Mouse (Mus musculus) forebrain, postnatal 0 days (tissue): ENCODE measurements around the gene Spint4. TPM values are rescaled to one million over a fixed set of nuclear protein-coding genes. Genes with fewer than 3 reads are reported as not detected.
A peak's percentile ranks its signal among the peaks of the same experiment; 100 is the strongest.

Source experiments
- ATAC-seq: fragments of 200-750 bp; cut with Nextera tagmentation; 2 replicates; pipeline ENCODE4 v1.8.0; 2017; ENCODE audit warnings: mild to moderate bottlenecking, moderate library complexity
- DNase-seq: peaks from one replicate; pipeline ENCODE4 v3.0.0-alpha.2; 2015
- H3K27ac ChIP-seq: fragments of 300-500 bp; sonication (generic); 2 replicates; pipeline ENCODE4 v1.5.1; 2014; ENCODE audit warnings: low read depth, mild to moderate bottlenecking, antibody characterized with exemption, low read length, moderate library complexity, mixed read lengths
- H3K27me3 ChIP-seq: fragments of 300-500 bp; sonication (generic); 2 replicates; pipeline ENCODE4 v1.6.1; 2014; ENCODE audit warnings: mild to moderate bottlenecking, low read length, mixed read lengths; ENCODE audit not compliant: insufficient read depth
- H3K36me3 ChIP-seq: fragments of 300-500 bp; sonication (generic); 2 replicates; pipeline ENCODE4 v1.6.1; 2014; ENCODE audit warnings: mild to moderate bottlenecking, moderate library complexity; ENCODE audit not compliant: insufficient read depth
- H3K4me1 ChIP-seq: fragments of 300-500 bp; sonication (generic); 2 replicates; pipeline ENCODE4 v1.6.1; 2014; ENCODE audit warnings: antibody characterized with exemption; ENCODE audit not compliant: insufficient read depth
- H3K4me2 ChIP-seq: fragments of 300-500 bp; sonication (generic); 2 replicates; pipeline ENCODE4 v1.6.1; 2014; ENCODE audit warnings: low read depth, mild to moderate bottlenecking, moderate library complexity
- H3K4me3 ChIP-seq: fragments of 300-500 bp; sonication (generic); 2 replicates; pipeline ENCODE4 v1.5.1; 2014; ENCODE audit warnings: low read depth, low read length, mixed read lengths
- H3K9ac ChIP-seq: fragments of 300-500 bp; sonication (generic); 2 replicates; pipeline ENCODE4 v1.6.1; 2014; ENCODE audit warnings: mild to moderate bottlenecking
- H3K9me3 ChIP-seq: fragments of 300-500 bp; sonication (generic); 2 replicates; pipeline ENCODE4 v1.6.1; 2016; ENCODE audit warnings: low read length
- CTCF ChIP-seq: sonication (generic); IDR thresholded peaks from 2 replicates; pipeline ENCODE4 v1.5.1; 2016; ENCODE audit warnings: antibody characterized with exemption, control low read depth, low read depth
- WGBS: fragments of 180-500 bp; shearing (Covaris S2); extraction: QIAGEN DNeasy Blood & Tissue Kit; methylation state at CpG from one replicate; pipeline ENCODE4 v1.1.7; 2014; 5-methylcytosine and 5-hydroxymethylcytosine counted together
- polyA plus RNA-seq: library from polyadenylated mRNA; unstranded; fragments of >200 nt; fragmentation: Nextera tagmentation; extraction: Ambion mirVana; gene quantifications from 2 replicates; pipeline ENCODE4 v1.2.1, GENCODE M21; 2015
- total RNA-seq: library from RNA; depleted of rRNA; stranded (reverse); fragments of >200 nt; gene quantifications from 2 replicates; pipeline ENCODE4 v1.2.3, GENCODE M21; 2014; rRNA removed

The Spint4 gene
- not detected in 2 replicates for total RNA-seq
- polyA plus RNA-seq: not detected in 2 replicates

DNA sequence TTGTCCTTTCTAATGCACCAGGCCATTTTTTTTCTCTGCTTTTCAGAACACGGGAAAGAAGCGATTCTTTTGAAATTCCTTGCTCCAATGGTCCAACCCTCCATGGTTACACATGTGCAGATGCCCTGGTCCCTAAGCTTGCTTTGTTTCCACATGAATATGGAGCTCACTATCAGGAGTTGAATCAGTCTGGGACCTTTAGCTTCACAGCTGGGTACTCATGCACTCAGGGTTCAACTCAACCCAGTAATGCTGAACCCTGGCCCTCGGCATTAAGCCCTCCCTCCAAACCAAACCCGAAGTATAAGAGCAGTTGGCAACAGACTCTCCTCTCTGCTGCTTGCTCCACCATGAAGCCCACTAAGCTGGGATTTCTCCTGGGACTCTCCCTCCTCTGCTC, at the start of gene Spint4:
Gene Spint4 (plus strand): TSS at position 301 of the 400 bp plus-strand sequence.
- Histone ChIP-seq H3K9ac (no peak within 1 kb of the TSS), H3K27me3 (no peaks in the 10 kb centered on the region), H3K27ac (no peak within 1 kb of the TSS), H3K4me1 (no peaks in the 10 kb centered on the region), H3K4me3 (no peak within 1 kb of the TSS), H3K36me3 (no peaks in the 10 kb centered on the region), H3K9me3 (no peaks in the 10 kb centered on the region), H3K4me2 (no peak within 1 kb of the TSS)
- no peak for TF ChIP-seq CTCF
- WGBS: 78% methylated on average over 4 of the region's 4 CpGs
- no peak for ATAC-seq
- DNase-seq: no peak

DNA sequence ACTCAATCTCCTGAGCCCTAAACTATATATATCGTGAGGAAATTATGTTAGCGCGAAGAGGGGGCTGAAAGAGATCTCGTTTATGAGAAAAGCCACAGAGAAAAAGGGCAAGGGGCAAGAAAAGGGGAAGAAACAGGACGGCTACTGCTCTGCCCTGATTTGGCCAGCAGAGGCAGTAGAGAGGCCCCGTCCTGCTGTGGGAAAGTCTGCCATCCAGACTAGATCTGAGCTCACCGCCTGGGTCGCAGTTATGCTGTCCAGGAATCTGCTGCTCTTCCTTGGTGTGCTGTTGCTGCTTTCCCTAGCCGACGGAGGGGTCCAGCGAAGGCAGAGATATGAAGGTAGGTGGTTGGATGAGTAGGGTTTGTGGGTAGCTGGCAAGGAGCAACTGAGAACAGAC, 42.4 kb upstream of the Spint4 start, which contains the start of gene Wfdc10:
Gene Wfdc10 (plus strand): TSS at position 189 of the 400 bp plus-strand sequence.
- 20% methylated on average over 11 of the region's 11 CpGs for WGBS

DNA sequence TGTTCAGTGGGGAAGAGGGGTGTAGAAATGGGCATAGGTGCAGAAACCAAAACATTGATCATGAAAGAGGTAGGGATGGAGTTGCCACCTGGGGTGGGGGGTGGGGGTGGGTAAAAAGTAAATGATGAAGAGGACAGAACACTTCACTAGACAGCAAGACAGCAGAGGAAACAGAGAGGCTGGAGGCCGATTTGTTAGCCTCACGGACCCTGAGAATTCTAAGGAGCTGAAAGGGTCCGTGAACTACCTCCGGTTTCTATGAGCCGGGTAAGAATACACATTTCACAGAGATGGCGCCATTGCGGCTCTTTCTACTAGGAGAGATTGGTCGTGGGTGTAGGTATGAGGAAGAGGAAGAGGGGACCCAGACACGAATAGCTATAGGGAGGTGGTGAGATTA, 41.8 kb upstream of the Spint4 start, which contains the start of gene Wfdc9:
Gene Wfdc9 (minus strand): TSS at position 101 of the 400 bp plus-strand sequence.
- Histone ChIP-seq H3K36me3 (no peaks in the 10 kb centered on the region), H3K4me2 (no peak within 1 kb of the TSS), H3K9ac (no peak within 1 kb of the TSS), H3K9me3 (no peaks in the 10 kb centered on the region), H3K4me1 (no peaks in the 10 kb centered on the region), H3K27me3 (no peaks in the 10 kb centered on the region), H3K27ac (no peak within 1 kb of the TSS), H3K4me3 (no peak within 1 kb of the TSS)
- DNase-seq: no peak
- 79% methylated on average over 9 of the region's 9 CpGs for WGBS
- TF ChIP-seq CTCF: no peak
- no peak for ATAC-seq

More for the DNA sequence above, 42.4 kb upstream of the Spint4 start, which contains the start of gene Wfdc10:
- Histone ChIP-seq H3K4me2 (no peak within 1 kb of the TSS), H3K4me3 (no peak within 1 kb of the TSS), H3K9me3 (no peaks in the 10 kb centered on the region), H3K4me1 (no peaks in the 10 kb centered on the region), H3K27ac (no peak within 1 kb of the TSS), H3K9ac (no peak within 1 kb of the TSS), H3K27me3 (no peaks in the 10 kb centered on the region), H3K36me3 (no peaks in the 10 kb centered on the region)
- TF ChIP-seq CTCF: peak; percentile 77
- no peak for ATAC-seq
- DNase-seq: peak; percentile 42

DNA sequence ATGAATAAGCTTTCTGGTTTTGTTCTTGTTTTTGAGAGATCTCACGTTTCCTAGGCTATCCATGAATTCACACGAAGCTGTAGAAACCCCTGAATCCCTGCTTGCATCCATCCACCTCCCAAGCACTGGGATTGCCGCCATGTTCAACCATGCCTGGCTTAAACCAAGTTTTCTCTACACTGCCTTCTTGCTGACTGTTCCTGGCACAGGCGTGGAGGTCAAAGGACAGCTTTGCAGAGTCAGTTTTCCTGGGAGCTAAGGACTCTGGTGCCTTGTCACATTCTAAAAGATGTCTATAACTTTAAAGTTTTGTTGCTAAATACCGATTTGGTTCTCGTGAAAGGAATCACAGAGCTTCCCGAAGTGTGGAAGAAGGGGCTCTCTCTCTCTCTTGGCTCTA, 33.5 kb upstream of the Spint4 start:
- H3K27me3 ChIP-seq: no peaks in the 10 kb centered on the region
- H3K9me3 ChIP-seq: no peaks in the 10 kb centered on the region
- no peak overlapping the region for H3K9ac ChIP-seq
- no peaks in the 10 kb centered on the region for H3K4me1 ChIP-seq
- no peak overlapping the region for H3K4me3 ChIP-seq
- no peak for ATAC-seq
- TF ChIP-seq CTCF: no peak
- no peak overlapping the region for H3K27ac ChIP-seq
- no peaks in the 10 kb centered on the region for H3K36me3 ChIP-seq
- WGBS: 82% methylated on average over 7 of the region's 7 CpGs
- no peak for DNase-seq
- H3K4me2 ChIP-seq: no peak overlapping the region

DNA sequence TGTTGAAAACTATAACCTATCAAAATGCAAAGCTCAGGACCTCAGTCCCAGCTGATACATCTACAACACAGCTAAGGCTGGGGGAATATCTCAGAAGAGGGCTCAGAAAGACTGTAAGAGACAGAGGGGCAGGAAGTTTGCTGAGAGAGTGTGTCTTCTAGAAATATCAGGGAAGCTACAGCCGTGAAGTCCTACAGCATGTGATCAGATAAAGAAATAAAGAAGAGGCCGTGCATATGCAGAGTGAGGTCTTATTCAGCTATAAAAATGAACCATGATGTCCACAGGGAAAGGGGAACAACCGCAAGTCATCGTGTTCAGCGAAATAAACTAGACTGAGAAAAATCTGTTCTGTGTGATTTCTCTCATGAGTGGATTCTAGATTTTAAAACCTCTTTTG, 28.0 kb upstream of the Spint4 start:
- Histone ChIP-seq H3K9ac (no peak overlapping the region), H3K36me3 (no peaks in the 10 kb centered on the region), H3K4me1 (no peaks in the 10 kb centered on the region), H3K27me3 (no peaks in the 10 kb centered on the region), H3K4me3 (no peak overlapping the region), H3K9me3 (no peaks in the 10 kb centered on the region), H3K4me2 (no peak overlapping the region), H3K27ac (no peak overlapping the region)
- WGBS: 88% methylated on average over 5 of the region's 5 CpGs
- TF ChIP-seq CTCF: no peak
- ATAC-seq (no peak), DNase-seq (no peak)

DNA sequence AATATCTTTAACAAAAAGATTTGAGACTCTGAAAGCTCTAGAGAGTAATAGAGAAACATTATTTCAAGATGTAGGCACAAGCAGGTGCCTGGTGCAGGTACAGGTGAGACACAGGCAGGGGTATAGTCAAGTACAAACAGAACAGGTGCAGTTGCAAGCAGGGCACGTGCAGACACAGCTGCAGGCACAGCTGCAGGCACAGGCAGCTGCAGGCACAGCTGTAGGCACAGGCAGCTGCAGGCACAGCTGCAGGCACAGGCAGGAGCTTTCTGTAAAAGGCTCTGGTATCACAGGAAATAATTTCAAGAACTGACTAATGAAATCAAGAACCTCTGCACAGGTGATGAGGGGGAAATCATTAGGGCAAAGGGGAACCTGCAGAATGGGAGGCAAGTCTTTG, 27.4 kb upstream of the Spint4 start:
- Histone ChIP-seq H3K9me3 (no peaks in the 10 kb centered on the region), H3K4me1 (no peaks in the 10 kb centered on the region), H3K4me2 (no peak overlapping the region), H3K27ac (no peak overlapping the region), H3K9ac (no peak overlapping the region), H3K36me3 (no peaks in the 10 kb centered on the region), H3K27me3 (no peaks in the 10 kb centered on the region), H3K4me3 (no peak overlapping the region)
- ATAC-seq (no peak), DNase-seq (no peak)
- no peak for TF ChIP-seq CTCF
- WGBS: 28% methylated on average over 1 of the region's 1 CpGs

DNA sequence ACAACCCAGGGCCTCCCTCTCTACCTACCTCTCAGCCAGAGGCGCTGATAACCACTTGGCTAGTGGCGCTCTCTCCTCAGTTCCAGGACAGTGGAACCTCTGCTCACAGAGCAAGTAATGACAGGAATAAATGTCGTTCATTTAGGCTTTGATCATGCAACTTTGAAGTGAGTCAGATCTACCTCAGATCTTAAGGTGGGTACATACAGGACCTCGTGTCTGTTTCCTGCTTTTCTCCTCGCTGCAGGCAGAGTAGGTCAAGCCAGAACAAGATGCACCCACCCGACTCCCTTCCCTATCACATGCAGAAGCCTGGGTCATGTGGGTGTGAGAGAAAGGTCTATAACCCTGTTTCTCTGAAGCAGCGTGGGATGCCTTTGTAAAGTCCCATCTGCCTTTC, 24.3 kb upstream of the Spint4 start, which contains the start of gene Wfdc11:
Gene Wfdc11 (minus strand): TSS at position 101 of the 400 bp plus-strand sequence.
- Histone ChIP-seq H3K4me2 (no peak within 1 kb of the TSS), H3K4me1 (no peaks in the 10 kb centered on the region), H3K27ac (no peak within 1 kb of the TSS), H3K9me3 (no peaks in the 10 kb centered on the region), H3K27me3 (no peaks in the 10 kb centered on the region), H3K4me3 (no peak within 1 kb of the TSS), H3K36me3 (no peaks in the 10 kb centered on the region), H3K9ac (no peak within 1 kb of the TSS)
- no peak for ATAC-seq
- 79% methylated on average over 7 of the region's 7 CpGs for WGBS
- no peak for DNase-seq
- no peak for TF ChIP-seq CTCF

DNA sequence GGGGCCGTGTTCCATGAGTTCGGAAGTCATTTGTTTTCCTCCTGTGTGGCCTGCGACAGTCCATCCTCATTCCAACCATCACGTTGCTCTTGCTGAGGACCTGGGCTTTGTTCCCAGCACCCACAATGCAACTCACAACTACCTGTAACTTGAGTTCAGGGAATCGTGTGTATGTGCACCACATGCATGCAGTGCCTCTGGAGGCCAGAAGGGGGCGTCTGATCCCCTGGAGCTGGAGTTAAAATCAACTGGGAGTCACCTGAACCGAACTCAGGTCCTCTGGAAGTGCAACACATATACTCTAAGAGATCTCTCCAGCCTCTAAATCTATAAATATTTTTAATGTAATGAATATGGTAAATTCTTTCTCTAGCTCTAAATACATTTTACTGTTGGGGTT, 22.2 kb upstream of the Spint4 start:
- ATAC-seq (no peak), DNase-seq (no peak)
- Histone ChIP-seq H3K4me2 (no peak overlapping the region), H3K36me3 (no peaks in the 10 kb centered on the region), H3K4me1 (no peaks in the 10 kb centered on the region), H3K27me3 (no peaks in the 10 kb centered on the region), H3K9me3 (no peaks in the 10 kb centered on the region), H3K4me3 (no peak overlapping the region), H3K27ac (no peak overlapping the region), H3K9ac (no peak overlapping the region)
- WGBS: 76% methylated on average over 7 of the region's 7 CpGs
- no peak for TF ChIP-seq CTCF
